Mouse (Mus musculus): ENCODE data around the gene Gm20708.
"Not testable (repeated sequence)": the region's sequence is repeated elsewhere in the genome, so short reads cannot be mapped to it uniquely, and the experiment has no call there.

Gm20708 gene

DNA sequence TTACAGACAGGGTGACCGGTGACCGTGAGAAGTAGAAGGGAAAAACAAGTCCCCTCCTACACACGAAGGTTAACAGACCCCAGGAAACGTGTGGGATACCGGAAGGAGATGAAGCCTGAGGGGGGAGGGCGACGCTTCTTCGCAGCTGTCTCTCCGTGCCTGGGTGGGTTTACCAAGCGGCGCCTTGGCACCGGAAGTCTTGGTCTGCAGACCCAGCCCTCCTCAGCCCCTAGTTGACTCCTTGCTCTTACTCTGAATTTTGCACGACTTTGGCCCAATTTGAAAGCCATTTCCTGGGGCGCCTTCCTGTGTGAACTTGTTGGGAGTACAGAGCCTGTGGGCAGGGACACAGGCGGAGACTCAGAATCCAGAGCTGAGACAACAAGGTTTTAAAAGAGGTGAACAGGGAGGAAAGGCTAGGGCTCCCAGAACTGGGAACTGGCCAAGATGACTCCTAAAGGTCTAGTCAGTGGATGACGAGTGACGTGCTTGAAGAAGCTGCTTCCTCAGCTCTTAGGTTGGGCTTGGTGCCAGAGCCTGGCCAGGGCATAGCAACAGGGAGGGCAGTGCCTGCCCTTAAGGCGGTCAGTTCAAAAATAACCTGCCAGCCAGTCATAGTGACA is 28.2 kb upstream of the Gm20708 start:
- no peak for DNase-seq (ENCODE audit: low read depth, low spot score)

DNA sequence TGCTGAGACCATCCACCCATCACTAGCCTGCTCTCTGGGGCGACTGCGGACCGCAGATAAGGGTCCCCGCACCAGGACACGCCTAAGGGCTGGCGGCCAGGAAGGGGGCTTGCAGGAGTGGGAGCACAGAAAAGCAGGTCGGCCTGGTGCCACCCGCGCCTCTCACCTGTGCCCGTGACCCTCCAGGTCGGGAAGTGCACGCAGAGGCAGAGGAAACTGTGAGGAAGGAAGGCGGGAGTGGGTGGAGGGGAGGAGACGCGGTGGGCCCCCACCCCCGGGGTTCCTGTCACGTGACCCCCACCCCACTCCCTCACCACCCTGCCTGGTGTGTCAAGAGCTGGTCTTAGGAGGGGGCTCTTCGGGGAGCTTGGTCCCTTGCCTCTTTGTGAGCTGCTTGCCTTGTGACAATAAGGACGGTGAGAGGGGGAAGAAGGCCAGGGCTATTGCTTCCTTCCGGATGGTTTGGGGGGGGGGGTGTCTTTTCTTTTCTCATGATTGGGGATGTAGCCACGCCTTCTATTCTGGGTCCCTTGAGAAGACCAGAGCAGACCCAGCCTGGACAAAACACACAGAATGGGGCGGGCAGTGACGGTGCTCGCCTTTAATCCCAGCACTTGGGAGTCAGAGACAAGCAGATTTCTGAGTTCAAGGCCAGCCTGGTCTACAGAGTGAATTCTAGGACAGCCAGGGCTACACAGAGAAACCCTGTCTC is 27.3 kb upstream of the Gm20708 start, which contains the start of the genes Tmc8 and Tmc6:
TSS of gene Tmc8 (plus strand) at position 84 of the 712 bp plus-strand sequence.
TSS of gene Tmc6 (minus strand) at position 206 of the 712 bp plus-strand sequence.
- DNase-seq (ENCODE audit: low read depth, low spot score), result no peak

DNA sequence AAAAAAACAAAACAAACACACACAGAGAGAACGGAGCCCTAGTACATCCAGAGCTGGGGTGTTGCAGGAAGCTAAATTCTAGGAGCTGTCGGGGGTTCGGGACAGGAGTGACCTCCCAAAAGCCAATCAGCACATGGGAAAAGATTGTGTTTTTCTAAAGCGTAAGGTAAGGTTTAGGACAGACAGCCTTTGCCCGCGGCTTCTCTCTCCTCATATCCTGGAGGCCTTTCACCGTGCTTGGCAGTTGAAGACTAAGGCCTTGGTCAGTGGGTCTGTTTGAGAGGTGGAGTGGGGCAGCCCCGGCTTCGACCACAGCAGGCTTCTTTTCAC is 26.8 kb upstream of the Gm20708 start:
- DNase-seq (ENCODE audit: low read depth, low spot score), result no peak

DNA sequence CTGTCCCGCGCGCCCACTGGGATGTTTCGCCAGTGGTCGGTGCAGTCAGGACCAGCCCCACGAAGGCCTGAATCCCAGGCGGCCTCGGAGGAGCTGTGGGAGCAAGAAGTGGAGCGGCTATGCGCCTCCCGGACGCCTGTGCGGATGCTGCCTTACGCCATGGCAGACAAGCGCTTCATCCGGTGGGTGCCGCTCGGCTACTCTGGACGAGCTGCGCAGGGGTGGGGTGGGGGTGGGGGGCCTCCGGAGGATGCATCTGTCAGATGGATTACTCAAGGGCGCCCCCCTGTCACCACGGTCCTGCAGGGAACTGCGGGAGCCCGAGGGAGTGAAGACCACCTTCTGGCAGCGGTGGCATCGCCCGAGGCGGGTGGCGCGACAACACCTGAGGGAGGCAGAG is 26.4 kb upstream of the Gm20708 start:
- DNase-seq (ENCODE audit: low read depth, low spot score), result no peak

GRCm38 (mm10) chr11:117783683-117784309 is 25.7 kb upstream of the Gm20708 start:
- DNase-seq (ENCODE audit: low read depth, low spot score), result no peak

GRCm38 (mm10) chr11:117786294-117786693 is 23.2 kb upstream of the Gm20708 start:
- no peak for DNase-seq (ENCODE audit: low read depth, low spot score)

GRCm38 (mm10) chr11:117788481-117788880 is 21.0 kb upstream of the Gm20708 start:
- DNase-seq (ENCODE audit: low read depth, low spot score), result not testable (repeated sequence)

GRCm38 (mm10) chr11:117790286-117790685 is 19.2 kb upstream of the Gm20708 start:
- no peak for DNase-seq (ENCODE audit: low read depth, low spot score)

DNA sequence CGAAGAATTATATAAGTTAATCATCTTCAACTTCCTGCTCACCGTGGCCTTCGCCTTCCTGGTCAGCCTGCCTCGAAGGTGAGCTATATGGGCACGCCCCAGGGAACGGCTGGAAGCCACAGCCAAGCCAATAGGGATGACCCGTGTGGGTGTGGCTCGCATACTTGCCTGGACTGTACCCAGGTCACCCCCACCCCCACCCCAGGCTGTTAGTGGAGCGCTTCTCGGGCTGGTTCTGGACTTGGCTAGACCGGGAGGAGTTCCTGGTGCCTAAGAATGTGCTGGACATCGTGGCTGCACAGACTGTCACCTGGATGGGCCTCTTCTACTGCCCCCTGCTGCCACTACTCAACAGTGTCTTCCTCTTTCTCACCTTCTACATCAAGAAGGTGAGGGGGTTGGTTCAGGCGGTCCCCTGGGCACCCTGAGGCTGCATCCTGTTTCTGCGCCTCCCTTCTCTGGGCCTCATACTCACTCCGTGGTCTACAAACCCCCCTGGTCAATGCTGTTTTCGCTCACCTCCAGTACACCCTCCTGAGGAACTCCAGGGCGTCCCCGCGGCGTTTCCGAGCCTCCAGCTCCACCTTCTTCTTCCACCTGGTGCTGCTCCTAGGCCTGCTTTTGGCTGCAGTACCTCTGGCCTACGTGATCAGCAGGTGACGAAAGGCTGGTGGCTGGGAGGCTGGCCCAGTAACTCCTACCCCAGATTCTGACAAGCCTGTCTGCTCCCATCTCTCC is 18.6 kb upstream of the Gm20708 start:
- DNase-seq (ENCODE audit: low read depth, low spot score), result no peak

GRCm38 (mm10) chr11:117791441-117791761 is 18.1 kb upstream of the Gm20708 start:
- DNase-seq (ENCODE audit: low read depth, low spot score), result no peak

- no peak for DNase-seq (ENCODE audit: low read depth, low spot score)
These were observed 17.1 kb upstream of the Gm20708 start for GRCm38 (mm10) chr11:117792281-117792888.

GRCm38 (mm10) chr11:117794035-117794551 is 15.4 kb upstream of the Gm20708 start:
- no peak for DNase-seq (ENCODE audit: low read depth, low spot score)

DNA sequence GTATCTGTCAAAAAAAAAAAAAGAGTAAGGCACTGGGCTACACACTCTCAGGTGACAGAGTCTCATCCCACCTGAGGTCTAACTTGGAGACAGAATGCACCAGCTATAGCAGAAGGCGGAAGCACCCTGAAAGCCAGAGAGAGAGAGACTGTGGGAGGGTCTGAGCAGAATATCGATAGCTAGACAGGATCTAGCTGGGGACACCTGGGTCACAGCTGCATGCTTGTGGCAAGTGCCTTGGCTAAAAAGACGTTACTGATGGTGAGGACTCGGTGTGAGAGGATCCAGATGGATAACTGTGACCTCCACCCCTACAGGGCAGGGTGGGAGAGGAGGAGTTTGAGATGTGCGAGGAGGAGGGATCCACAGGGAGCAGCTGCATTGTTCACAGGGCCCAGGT is 12.5 kb upstream of the Gm20708 start:
- no peak for DNase-seq (ENCODE audit: low read depth, low spot score)

- DNase-seq (ENCODE audit: low read depth, low spot score), result no peak
These were observed 11.8 kb upstream of the Gm20708 start, which contains the start of gene 6030468B19Rik for GRCm38 (mm10) chr11:117797511-117798159. Gene 6030468B19Rik (plus strand): TSS chr11:117797660.

- no peak for DNase-seq (ENCODE audit: low read depth, low spot score)
These were observed 11.3 kb upstream of the Gm20708 start for GRCm38 (mm10) chr11:117798160-117798541.

DNA sequence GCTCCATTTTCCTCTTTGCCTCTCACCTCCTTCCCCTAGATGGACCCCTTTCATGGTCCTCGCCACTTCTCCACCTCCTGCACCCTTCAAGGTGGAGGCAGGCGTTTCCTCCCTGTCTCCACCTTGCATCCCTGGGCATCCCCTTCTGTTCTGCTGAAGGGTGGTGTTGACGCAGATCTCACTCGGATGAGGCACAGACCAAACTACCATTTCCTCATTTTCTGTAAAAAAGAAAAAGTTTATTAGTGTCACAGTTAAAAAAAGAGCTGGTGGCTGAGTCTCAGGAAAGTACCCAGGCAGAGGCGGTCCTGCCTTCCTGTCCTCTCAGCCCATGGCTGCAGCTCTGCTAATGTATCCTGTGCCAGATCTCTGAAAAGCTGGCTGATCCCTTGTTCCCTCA is 10.3 kb upstream of the Gm20708 start:
- no peak for DNase-seq (ENCODE audit: low read depth, low spot score)

DNA sequence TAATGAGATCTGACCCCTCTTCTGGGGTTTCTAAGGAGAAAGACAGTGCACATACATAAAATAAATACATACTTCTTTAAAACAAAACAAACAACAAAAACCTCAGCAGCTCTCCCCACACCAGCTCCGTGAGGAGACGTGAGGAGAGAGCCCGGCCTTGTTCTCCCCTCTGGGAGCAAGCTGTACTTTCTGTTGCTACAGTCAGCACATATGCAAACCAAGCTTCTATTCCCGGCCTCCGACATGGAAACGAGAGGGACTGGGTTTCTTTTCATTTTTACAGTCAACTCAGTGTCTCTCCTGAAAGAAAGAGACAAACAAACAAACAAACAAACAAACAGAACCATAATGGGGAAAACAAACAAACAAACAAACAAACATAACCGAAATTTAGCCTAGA is 9.4 kb upstream of the Gm20708 start:
- no peak for DNase-seq (ENCODE audit: low read depth, low spot score)

DNA sequence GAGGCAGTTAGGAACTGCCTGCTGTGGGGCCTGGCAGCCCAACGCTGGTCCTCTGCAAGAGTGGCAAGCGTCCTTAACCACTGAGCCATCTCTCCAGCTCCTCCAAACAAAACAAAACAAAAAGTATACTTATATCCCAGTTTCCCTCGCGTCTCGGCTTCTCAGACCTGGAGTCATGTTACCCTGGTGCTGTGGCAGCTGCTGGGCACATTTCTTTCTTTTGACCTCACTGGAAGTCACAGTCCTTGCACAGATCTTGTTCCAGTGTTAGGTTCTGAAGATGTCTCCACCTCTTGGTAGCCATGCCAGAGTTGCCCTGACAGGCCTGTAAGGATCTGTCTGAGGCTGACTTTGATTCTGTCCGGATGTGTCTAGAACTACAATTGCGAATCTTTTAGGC is 7.8 kb upstream of the Gm20708 start:
- DNase-seq (ENCODE audit: low read depth, low spot score), result no peak

GRCm38 (mm10) chr11:117803166-117803688 is 6.2 kb upstream of the Gm20708 start:
- DNase-seq (ENCODE audit: low read depth, low spot score), result no peak

DNA sequence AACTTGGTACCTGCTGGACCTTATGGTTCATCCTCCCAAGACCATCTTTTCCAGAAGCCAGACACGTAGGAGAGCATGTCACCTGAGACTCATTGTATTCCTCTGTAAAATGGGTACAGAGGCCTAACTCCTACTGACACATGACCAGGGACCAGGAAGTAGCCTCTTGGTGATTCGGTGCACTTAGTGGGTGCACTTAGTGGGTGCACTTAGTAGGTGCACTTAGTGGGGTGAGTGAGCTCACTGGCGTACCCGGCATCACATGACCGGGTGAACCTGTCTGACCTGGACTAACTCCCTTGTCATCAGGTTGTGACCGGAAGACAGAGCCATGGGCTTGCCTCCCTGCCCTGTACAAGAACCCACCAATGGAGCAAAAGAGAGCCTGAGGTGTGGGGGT is 2.7 kb upstream of the Gm20708 start:
- DNase-seq (ENCODE audit: low read depth, low spot score), result no peak
